Mouse (Mus musculus) forebrain, embryonic 14.5 days (tissue): ENCODE measurements around the gene Cnot1. TPM values are rescaled to one million over a fixed set of nuclear protein-coding genes. Genes with fewer than 3 reads are reported as not detected.

Experiments used
- ATAC-seq: fragments of 200-750 bp; cut with Nextera tagmentation; 2 replicates; pipeline ENCODE4 v1.8.0; 2017; ENCODE audit warnings: mild to moderate bottlenecking, moderate library complexity
- DNase-seq: peaks from one replicate; pipeline ENCODE4 v3.0.0-alpha.2; 2015; ENCODE audit warnings: low spot score
- H3K27ac ChIP-seq: fragments of 300-500 bp; sonication (generic); 2 replicates; pipeline ENCODE4 v1.5.1; 2014; ENCODE audit warnings: low read depth, mild to moderate bottlenecking, control low read depth, low read length, moderate library complexity
- H3K27me3 ChIP-seq: fragments of 300-500 bp; sonication (generic); replicated peaks from 2 replicates; pipeline ENCODE4 v1.6.1; 2014; ENCODE audit warnings: low read length, control low read depth, mixed read lengths; ENCODE audit not compliant: control insufficient read depth, insufficient read depth
- H3K36me3 ChIP-seq: fragments of 300-500 bp; sonication (generic); 2 replicates; pipeline ENCODE4 v1.6.1; 2014; ENCODE audit warnings: low read length, control low read depth; ENCODE audit not compliant: control insufficient read depth, insufficient read depth
- H3K4me1 ChIP-seq: fragments of 300-500 bp; sonication (generic); 2 replicates; pipeline ENCODE4 v1.6.1; 2014; ENCODE audit warnings: antibody characterized with exemption, low read length, control low read depth; ENCODE audit not compliant: control insufficient read depth, insufficient read depth
- H3K4me2 ChIP-seq: fragments of 300-500 bp; sonication (generic); 2 replicates; pipeline ENCODE4 v1.6.1; 2014; ENCODE audit warnings: mild to moderate bottlenecking, control low read depth, low read length
- H3K4me3 ChIP-seq: fragments of 300-500 bp; sonication (generic); 2 replicates; pipeline ENCODE4 v1.5.1; 2014; ENCODE audit warnings: low read depth, low read length, control low read depth
- H3K9ac ChIP-seq: fragments of 300-500 bp; sonication (generic); 2 replicates; pipeline ENCODE4 v1.6.1; 2014; ENCODE audit warnings: mild to moderate bottlenecking, low read length, control low read depth, moderate library complexity
- H3K9me3 ChIP-seq: fragments of 300-500 bp; sonication (generic); replicated peaks from 2 replicates; pipeline ENCODE4 v1.6.1; 2016; ENCODE audit warnings: low read length, control low read depth, mixed read lengths; ENCODE audit not compliant: control insufficient read depth
- WGBS: fragments of 180-500 bp; shearing (Covaris S2); extraction: QIAGEN DNeasy Blood & Tissue Kit; methylation state at CpG from one replicate; pipeline ENCODE4 v1.1.7; 2014; 5-methylcytosine and 5-hydroxymethylcytosine counted together
- microRNA-seq: library from miRNA; unstranded; fragments of <30 nt; microRNA quantifications from one replicate; pipeline ENCODE4, GENCODE M21; 2016
- polyA plus RNA-seq: library from polyadenylated mRNA; unstranded; fragments of >200 nt; fragmentation: Nextera tagmentation; extraction: Ambion mirVana; gene quantifications from 2 replicates; pipeline ENCODE4 v1.2.1, GENCODE M21; 2014

Cnot1 gene
- polyA plus RNA-seq, 1 experiment from 2014 or later: 66.4 TPM

GRCm38 (mm10) chr8:95676631-95677030 is 130.6 kb downstream of the Cnot1 start, which contains the start of gene Ndrg4:
Gene Ndrg4 (plus strand): TSS chr8:95676980.
- ATAC-seq (no peak), DNase-seq (no peak)
- peaks cover 22% of the 10 kb centered on the region for H3K27me3 ChIP-seq
- H3K9ac ChIP-seq: peak within 1 kb of the TSS; percentile 71
- WGBS: 49% methylated on average over 9 of the region's 9 CpGs
- H3K4me1 ChIP-seq: peaks cover 3% of the 10 kb centered on the region; the same call in 1 of the 2 replicates
- H3K27ac ChIP-seq: no peak within 1 kb of the TSS
- H3K9me3 ChIP-seq: no peaks in the 10 kb centered on the region
- peak within 1 kb of the TSS; percentile 65 for H3K4me3 ChIP-seq
- peak within 1 kb of the TSS; percentile 84 for H3K4me2 ChIP-seq
- no peaks in the 10 kb centered on the region for H3K36me3 ChIP-seq

- no peak for DNase-seq
- Histone ChIP-seq H3K4me3 (no peak overlapping the region), H3K27me3 (peaks cover 9% of the 10 kb centered on the region; the same call in 1 of the 2 replicates), H3K36me3 (no peaks in the 10 kb centered on the region), H3K9ac (no peak overlapping the region), H3K27ac (no peak overlapping the region), H3K4me1 (peaks cover 3% of the 10 kb centered on the region; the same call in 1 of the 2 replicates), H3K9me3 (no peaks in the 10 kb centered on the region), H3K4me2 (no peak overlapping the region)
- 85% methylated on average over 5 of the region's 5 CpGs for WGBS
- no peak for ATAC-seq
Measured at GRCm38 (mm10) chr8:95672811-95673210, 134.5 kb downstream of the Cnot1 start.

- Histone ChIP-seq H3K9ac (no peak overlapping the region), H3K4me3 (no peak overlapping the region), H3K36me3 (no peaks in the 10 kb centered on the region), H3K4me2 (no peak overlapping the region), H3K9me3 (no peaks in the 10 kb centered on the region), H3K27ac (no peak overlapping the region), H3K4me1 (peaks cover 3% of the 10 kb centered on the region; the same call in 1 of the 2 replicates), H3K27me3 (peaks cover 3% of the 10 kb centered on the region; the same call in 1 of the 2 replicates)
- ATAC-seq (no peak), DNase-seq (no peak)
- WGBS: 85% methylated on average over 6 of the region's 6 CpGs
Measured at GRCm38 (mm10) chr8:95671861-95672260, 135.4 kb downstream of the Cnot1 start.

GRCm38 (mm10) chr8:95669967-95670366 is 137.3 kb downstream of the Cnot1 start:
- DNase-seq: no peak
- H3K4me3 ChIP-seq: no peak overlapping the region
- ATAC-seq: no peak
- no peak overlapping the region for H3K27ac ChIP-seq
- H3K36me3 ChIP-seq: no peaks in the 10 kb centered on the region
- 90% methylated on average over 2 of the region's 2 CpGs for WGBS
- H3K27me3 ChIP-seq: no peaks in the 10 kb centered on the region
- no peak overlapping the region for H3K4me2 ChIP-seq
- no peaks in the 10 kb centered on the region for H3K9me3 ChIP-seq
- H3K4me1 ChIP-seq: peaks cover 3% of the 10 kb centered on the region; the same call in 1 of the 2 replicates
- H3K9ac ChIP-seq: no peak overlapping the region

Small RNA genes lying within 50 kb of the gene (microRNA-seq; reads per million reads assigned to microRNA genes)
- 1.7 reads per million, percentile 7 among the genes with 10 or more reads in this experiment for gene Mir7073

Other genes with a start within 250 kb of the Cnot1 start
- not detected in 2 replicates for gene Prss54, start 231.1 kb downstream of the Cnot1 start, polyA plus RNA-seq
- 11.5 and 13.3 TPM in 2 replicates for gene Gins3, start 174.0 kb downstream of the Cnot1 start, polyA plus RNA-seq
- 154 and 209 TPM in 2 replicates for gene Ndrg4, start 130.5 kb downstream of the Cnot1 start, polyA plus RNA-seq
- gene Setd6, start 91.6 kb downstream of the Cnot1 start, polyA plus RNA-seq: 26.0 and 26.2 TPM in 2 replicates
- 271 and 294 TPM in 2 replicates for gene Sap18b, start 17.9 kb upstream of the Cnot1 start, polyA plus RNA-seq
- 25.4 and 27.5 TPM in 2 replicates for gene Slc38a7, start 46.1 kb upstream of the Cnot1 start, polyA plus RNA-seq
- gene Got2, start 81.1 kb upstream of the Cnot1 start, polyA plus RNA-seq: 107 and 116 TPM in 2 replicates